Mouse (Mus musculus) hindbrain, embryonic 11.5 days (tissue): ENCODE measurements around the gene Grifin. TPM values are rescaled to one million over a fixed set of nuclear protein-coding genes. Genes with fewer than 3 reads are reported as not detected.

Experiments
- ATAC-seq: fragments of 200-750 bp; cut with Nextera tagmentation; 2 replicates; pipeline ENCODE4 v1.8.0; 2017; ENCODE audit warnings: mild to moderate bottlenecking, moderate TSS enrichment, moderate library complexity; ENCODE audit not compliant: low FRiP score
- DNase-seq: peaks from one replicate; pipeline ENCODE4 v3.0.0-alpha.2; 2015; ENCODE audit warnings: low spot score
- H3K27ac ChIP-seq: fragments of 300-500 bp; sonication (generic); 2 replicates; pipeline ENCODE4 v1.5.1; 2014; ENCODE audit warnings: mild to moderate bottlenecking, low read depth, low read length
- H3K27me3 ChIP-seq: fragments of 300-500 bp; sonication (generic); 2 replicates; pipeline ENCODE4 v1.6.1; 2014; ENCODE audit warnings: mild to moderate bottlenecking, low read length, moderate library complexity, mixed read lengths; ENCODE audit not compliant: control insufficient read depth, insufficient read depth
- H3K36me3 ChIP-seq: fragments of 300-500 bp; sonication (generic); 2 replicates; pipeline ENCODE4 v1.6.1; 2014; ENCODE audit warnings: mild to moderate bottlenecking, low read length, moderate library complexity, mixed read lengths; ENCODE audit not compliant: control insufficient read depth, insufficient read depth
- H3K4me1 ChIP-seq: fragments of 300-500 bp; sonication (generic); replicated peaks from 2 replicates; pipeline ENCODE4 v1.6.1; 2014; ENCODE audit warnings: low read length, mixed read lengths; ENCODE audit not compliant: control insufficient read depth, insufficient read depth
- H3K4me2 ChIP-seq: fragments of 300-500 bp; sonication (generic); replicated peaks from 2 replicates; pipeline ENCODE4 v1.6.1; 2014; ENCODE audit warnings: mild to moderate bottlenecking, low read depth, low read length
- H3K4me3 ChIP-seq: fragments of 300-500 bp; sonication (generic); 2 replicates; pipeline ENCODE4 v1.5.1; 2014; ENCODE audit warnings: low read depth, low read length
- H3K9ac ChIP-seq: fragments of 300-500 bp; sonication (generic); 2 replicates; pipeline ENCODE4 v1.6.1; 2014; ENCODE audit warnings: low read depth, low read length
- H3K9me3 ChIP-seq: fragments of 300-500 bp; sonication (generic); 2 replicates; pipeline ENCODE4 v1.6.1; 2016; ENCODE audit warnings: low read length; ENCODE audit not compliant: control insufficient read depth
- WGBS: fragments of 180-500 bp; shearing (Covaris S2); extraction: QIAGEN DNeasy Blood & Tissue Kit; methylation state at CpG from one replicate; pipeline ENCODE4 v1.1.7; 2014; 5-methylcytosine and 5-hydroxymethylcytosine counted together
- polyA plus RNA-seq: library from polyadenylated mRNA; unstranded; fragments of >200 nt; fragmentation: Nextera tagmentation; extraction: Ambion mirVana; gene quantifications from 2 replicates; pipeline ENCODE4 v1.2.1, GENCODE M21; 2014

The Grifin gene
- polyA plus RNA-seq, 1 experiment from 2014 or later, result not detected

DNA sequence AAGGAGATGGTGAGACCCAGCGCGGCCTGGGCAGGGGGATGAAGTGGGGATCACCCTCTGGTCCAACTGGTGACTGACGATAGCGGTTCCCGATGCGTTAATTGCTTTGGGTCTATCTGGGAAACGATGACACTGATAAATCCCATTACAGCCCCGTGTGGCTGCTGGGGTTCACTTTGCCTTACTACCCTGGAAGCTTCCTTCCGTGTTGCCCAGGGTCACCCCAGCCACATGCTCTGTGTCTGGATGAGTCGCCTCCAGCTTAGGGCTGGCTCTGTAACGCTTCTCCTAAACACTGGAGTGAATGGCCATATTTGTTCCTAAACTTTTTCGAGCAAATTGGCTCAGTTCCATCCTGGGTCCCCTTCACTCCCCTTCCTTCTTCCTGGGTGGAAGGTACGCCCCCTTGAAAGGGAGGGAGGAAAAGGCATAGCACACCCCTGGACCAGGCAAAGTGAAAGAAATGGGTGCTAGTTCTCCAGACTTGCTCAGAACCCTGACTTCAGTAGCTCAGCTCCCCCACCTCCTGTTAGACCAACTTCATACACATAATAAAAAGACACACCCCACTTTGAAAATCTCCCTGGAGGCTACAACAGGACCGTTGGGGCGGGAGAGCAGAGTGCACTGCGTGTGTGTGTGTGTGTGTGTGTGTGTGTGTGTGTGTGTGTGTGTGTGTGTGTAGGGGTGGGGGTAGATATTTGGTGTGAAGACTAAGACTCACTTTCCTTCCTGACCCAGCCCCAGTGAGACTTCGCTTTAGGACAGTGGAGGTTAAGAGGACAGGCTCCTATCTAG is 43.2 kb upstream of the Grifin start:
- H3K9ac ChIP-seq, result peak overlapping the region; percentile 80
- WGBS, result under 1% methylated on average over 16 of the region's 17 CpGs
- peaks cover 4% of the 10 kb centered on the region for H3K36me3 ChIP-seq
- ATAC-seq, result no peak
- no peaks in the 10 kb centered on the region for H3K9me3 ChIP-seq
- H3K4me2 ChIP-seq, result peak overlapping the region; percentile 83
- DNase-seq, result peak; percentile 58
- peak overlapping the region; percentile 98 for H3K27ac ChIP-seq
- H3K27me3 ChIP-seq, result peaks cover 3% of the 10 kb centered on the region; the same call in 1 of the 2 replicates
- H3K4me1 ChIP-seq, result peaks cover 34% of the 10 kb centered on the region
- H3K4me3 ChIP-seq, result peak overlapping the region; percentile 56

DNA sequence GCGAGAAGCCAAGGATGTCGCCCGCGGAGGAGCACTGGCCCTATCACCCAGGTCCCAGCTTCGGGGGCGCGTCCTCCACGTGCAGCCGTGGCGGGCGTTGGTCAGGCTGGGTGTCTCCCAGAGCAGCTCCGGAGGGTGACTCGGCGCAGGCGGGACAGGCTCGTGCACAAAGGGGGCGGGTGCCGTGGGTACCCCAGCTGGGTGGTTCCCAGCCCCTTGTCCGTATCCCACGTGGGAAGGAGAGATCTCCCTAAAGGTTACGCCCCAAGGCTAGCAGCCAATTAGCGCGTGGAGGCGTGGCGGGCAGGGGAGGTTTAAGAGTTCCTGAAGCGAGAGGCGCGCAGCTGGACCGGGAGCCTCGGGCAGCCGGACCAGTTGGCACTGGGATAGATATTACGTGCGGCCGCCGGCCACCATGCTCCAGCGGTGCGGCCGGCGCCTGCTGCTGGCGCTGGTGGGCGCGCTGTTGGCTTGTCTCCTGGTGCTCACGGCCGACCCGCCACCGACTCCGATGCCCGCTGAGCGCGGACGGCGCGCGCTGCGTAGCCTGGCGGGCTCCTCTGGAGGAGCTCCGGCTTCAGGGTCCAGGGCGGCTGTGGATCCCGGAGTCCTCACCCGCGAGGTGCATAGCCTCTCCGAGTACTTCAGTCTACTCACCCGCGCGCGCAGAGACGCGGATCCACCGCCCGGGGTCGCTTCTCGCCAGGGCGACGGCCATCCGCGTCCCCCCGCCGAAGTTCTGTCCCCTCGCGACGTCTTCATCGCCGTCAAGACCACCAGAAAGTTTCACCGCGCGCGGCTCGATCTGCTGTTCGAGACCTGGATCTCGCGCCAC is 42.3 kb upstream of the Grifin start, which contains the start of gene Lfng:
Gene Lfng (plus strand): TSS at position 320 of the 835 bp plus-strand sequence.
- Histone ChIP-seq H3K4me3 (peak within 1 kb of the TSS; percentile 56), H3K9me3 (no peaks in the 10 kb centered on the region), H3K36me3 (no peaks in the 10 kb centered on the region), H3K27me3 (peaks cover 3% of the 10 kb centered on the region; the same call in 1 of the 2 replicates), H3K9ac (peak within 1 kb of the TSS; percentile 80), H3K4me1 (peaks cover 32% of the 10 kb centered on the region), H3K4me2 (peak within 1 kb of the TSS; percentile 83), H3K27ac (peak within 1 kb of the TSS; percentile 98)
- DNase-seq (peak; percentile 95), ATAC-seq (peak; percentile 71)
- WGBS, result under 1% methylated on average over 87 of the region's 91 CpGs

DNA sequence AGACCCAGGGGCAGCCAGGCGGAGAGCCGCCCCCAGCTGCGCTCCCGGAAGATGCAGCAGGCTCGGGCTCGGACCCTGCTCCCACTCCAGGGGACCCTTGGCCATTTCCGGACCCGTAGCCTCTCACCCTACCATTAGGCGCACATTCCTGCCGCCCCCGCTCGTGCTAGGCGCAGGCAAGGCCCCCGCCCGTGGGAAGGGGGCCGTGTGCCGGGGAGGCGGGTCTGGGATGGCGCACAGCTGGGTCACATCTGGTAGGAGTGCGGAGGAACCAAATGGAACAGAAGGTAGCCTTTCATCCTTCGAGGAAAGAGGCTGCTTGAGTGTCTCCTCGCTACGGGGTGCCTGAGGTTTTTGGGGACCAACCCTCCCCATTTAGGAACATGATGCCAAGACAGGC is 41.5 kb upstream of the Grifin start:
- peaks cover 3% of the 10 kb centered on the region; the same call in 1 of the 2 replicates for H3K27me3 ChIP-seq
- peaks cover 29% of the 10 kb centered on the region for H3K4me1 ChIP-seq
- H3K27ac ChIP-seq, result 0 out of 2 replicates have a peak overlapping the region, but pooled peaks have one; percentile 42
- WGBS, result 1% methylated on average over 23 of the region's 23 CpGs
- DNase-seq (peak; percentile 58), ATAC-seq (no peak)
- H3K4me3 ChIP-seq, result peak overlapping the region; percentile 56
- peak overlapping the region; percentile 47 for H3K9ac ChIP-seq
- no peaks in the 10 kb centered on the region for H3K36me3 ChIP-seq
- no peaks in the 10 kb centered on the region for H3K9me3 ChIP-seq
- peak overlapping the region; percentile 83 for H3K4me2 ChIP-seq

- Histone ChIP-seq H3K27ac (no peak overlapping the region), H3K9ac (no peak overlapping the region), H3K4me1 (peaks cover 21% of the 10 kb centered on the region), H3K4me3 (no peak overlapping the region), H3K4me2 (no peak overlapping the region), H3K9me3 (no peaks in the 10 kb centered on the region), H3K27me3 (peaks cover 3% of the 10 kb centered on the region; the same call in 1 of the 2 replicates), H3K36me3 (no peaks in the 10 kb centered on the region)
- ATAC-seq (no peak), DNase-seq (peak; percentile 58)
- 20% methylated on average over 3 of the region's 3 CpGs for WGBS
These were observed 40.4 kb upstream of the Grifin start for GRCm38 (mm10) chr5:140605228-140605627.

- H3K4me1 ChIP-seq, result peaks cover 20% of the 10 kb centered on the region
- peaks cover 3% of the 10 kb centered on the region; the same call in 1 of the 2 replicates for H3K27me3 ChIP-seq
- 75% methylated on average over 8 of the region's 8 CpGs for WGBS
- H3K27ac ChIP-seq, result no peak overlapping the region
- DNase-seq (no peak), ATAC-seq (no peak)
- no peak overlapping the region for H3K4me2 ChIP-seq
- no peaks in the 10 kb centered on the region for H3K9me3 ChIP-seq
- no peak overlapping the region for H3K9ac ChIP-seq
- no peaks in the 10 kb centered on the region for H3K36me3 ChIP-seq
- no peak overlapping the region for H3K4me3 ChIP-seq
These were observed 39.5 kb upstream of the Grifin start for GRCm38 (mm10) chr5:140604386-140604785.

GRCm38 (mm10) chr5:140602540-140602939 is 37.7 kb upstream of the Grifin start:
- Histone ChIP-seq H3K9me3 (no peaks in the 10 kb centered on the region), H3K4me2 (no peak overlapping the region), H3K27me3 (peaks cover 3% of the 10 kb centered on the region; the same call in 1 of the 2 replicates), H3K36me3 (no peaks in the 10 kb centered on the region), H3K27ac (no peak overlapping the region), H3K4me1 (peaks cover 17% of the 10 kb centered on the region), H3K4me3 (no peak overlapping the region), H3K9ac (no peak overlapping the region)
- no peak for ATAC-seq
- WGBS, result 54% methylated on average over 2 of the region's 2 CpGs
- no peak for DNase-seq

- WGBS, result 77% methylated on average over 12 of the region's 12 CpGs
- Histone ChIP-seq H3K9ac (no peak overlapping the region), H3K36me3 (no peaks in the 10 kb centered on the region), H3K4me3 (no peak overlapping the region), H3K9me3 (no peaks in the 10 kb centered on the region), H3K4me1 (peaks cover 18% of the 10 kb centered on the region), H3K4me2 (no peak overlapping the region), H3K27me3 (peaks cover 3% of the 10 kb centered on the region; the same call in 1 of the 2 replicates), H3K27ac (no peak overlapping the region)
- ATAC-seq (no peak), DNase-seq (no peak)
These were observed 36.8 kb upstream of the Grifin start for GRCm38 (mm10) chr5:140601712-140602111.

DNA sequence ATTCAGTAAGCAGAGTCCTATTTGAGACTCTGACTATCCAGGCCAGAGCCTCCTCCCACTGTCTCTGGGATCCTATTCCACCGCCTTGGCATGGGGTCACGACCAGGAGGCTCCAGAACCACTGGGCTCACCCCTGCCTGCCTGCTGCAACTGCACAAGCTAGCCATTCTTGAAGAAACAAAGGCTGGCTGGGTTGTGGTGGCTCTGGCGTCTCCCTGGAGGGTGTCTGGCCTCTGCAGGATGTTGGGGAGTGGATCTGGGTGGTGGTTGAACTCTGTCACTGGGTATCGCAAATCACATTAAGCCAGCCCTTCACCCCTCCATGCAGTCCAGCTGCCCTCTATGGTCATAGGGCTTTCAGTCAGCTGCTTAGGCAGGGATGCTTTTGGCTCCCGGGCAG is 35.1 kb upstream of the Grifin start:
- peaks cover 7% of the 10 kb centered on the region; the same call in 1 of the 2 replicates for H3K4me1 ChIP-seq
- no peak overlapping the region for H3K4me3 ChIP-seq
- 60% methylated on average over 5 of the region's 5 CpGs for WGBS
- H3K4me2 ChIP-seq, result no peak overlapping the region
- no peaks in the 10 kb centered on the region for H3K27me3 ChIP-seq
- no peak overlapping the region for H3K9ac ChIP-seq
- DNase-seq, result no peak
- no peaks in the 10 kb centered on the region for H3K9me3 ChIP-seq
- no peak overlapping the region for H3K27ac ChIP-seq
- no peaks in the 10 kb centered on the region for H3K36me3 ChIP-seq
- ATAC-seq, result no peak
